Mouse (Mus musculus) MEL (cell line): ENCODE measurements around the gene Zfp524. TPM values are rescaled to one million over a fixed set of nuclear protein-coding genes. Genes with fewer than 3 reads are reported as not detected.
A peak's percentile ranks its signal among the peaks of the same experiment; 100 is the strongest.

Experiments
- DNase-seq: peaks from one replicate; pipeline ENCODE4 v3.0.0; 2011; ENCODE audit warnings: low read depth, low spot score
- H3K27ac ChIP-seq: 2 replicates; pipeline ENCODE4 v1.5.1; 2012; ENCODE audit warnings: low read depth, mild to moderate bottlenecking, control low read depth, low read length, moderate library complexity; ENCODE audit not compliant: control insufficient read depth
- H3K27me3 ChIP-seq, 2 experiments: fragments of 150-350 bp in 1 of 2; sonication (generic) in 1 of 2; 2 replicates each; pipeline ENCODE4 v1.6.1; 2012; ENCODE audit warnings: low read length in 2 of 2, mild to moderate bottlenecking in 2 of 2, improper control_type of control experiment in 1 of 2, moderate library complexity in 1 of 2; ENCODE audit not compliant: insufficient read depth in 2 of 2, control insufficient read depth in 1 of 2
- H3K36me3 ChIP-seq, 2 experiments: 2 replicates each; pipeline ENCODE4 v1.6.1; 2012 to 2014; ENCODE audit warnings: low read length in 2 of 2, improper control_type of control experiment in 1 of 2, inconsistent platforms in 1 of 2, mild to moderate bottlenecking in 1 of 2; ENCODE audit not compliant: insufficient read depth in 2 of 2, control insufficient read depth in 1 of 2
- H3K4me1 ChIP-seq, 2 experiments: fragments of 150-350 bp in 1 of 2; sonication (generic) in 1 of 2; 2 replicates each; pipeline ENCODE4 v1.6.1; 2012; ENCODE audit warnings: low read length in 2 of 2, improper control_type of control experiment in 1 of 2, mild to moderate bottlenecking in 1 of 2; ENCODE audit not compliant: insufficient read depth in 2 of 2, control insufficient read depth in 1 of 2
- H3K4me3 ChIP-seq, 2 experiments: fragments of 150-350 bp in 1 of 2; sonication (generic) in 1 of 2; 2 replicates each; pipeline ENCODE4 v1.5.1; 2012; ENCODE audit warnings: low read depth in 2 of 2, low read length in 2 of 2, mild to moderate bottlenecking in 2 of 2, moderate library complexity in 2 of 2, control low read depth in 1 of 2, improper control_type of control experiment in 1 of 2; ENCODE audit not compliant: control insufficient read depth in 1 of 2, insufficient read depth in 1 of 2
- H3K79me2 ChIP-seq: 2 replicates; pipeline ENCODE4 v1.6.1; 2012; ENCODE audit warnings: mild to moderate bottlenecking, low read length, moderate library complexity; ENCODE audit not compliant: control insufficient read depth, poor library complexity, insufficient read depth
- H3K9ac ChIP-seq: 2 replicates; pipeline ENCODE4 v1.6.1; 2012; ENCODE audit warnings: low read depth, mild to moderate bottlenecking, control low read depth, low read length, moderate library complexity; ENCODE audit not compliant: control insufficient read depth, poor library complexity, severe bottlenecking
- H3K9me3 ChIP-seq: fragments of 150-350 bp; sonication (generic); replicated peaks from 2 replicates; pipeline ENCODE4 v1.6.1; 2012; ENCODE audit warnings: mild to moderate bottlenecking, low read length, improper control_type of control experiment, moderate library complexity; ENCODE audit not compliant: insufficient read depth
- BHLHE40 ChIP-seq: IDR thresholded peaks from 2 replicates; pipeline ENCODE4 v1.6.1; 2012; ENCODE audit warnings: low read depth, mild to moderate bottlenecking, inconsistent platforms, low read length, improper control_type of control experiment, borderline replicate concordance
- CHD1 ChIP-seq: IDR thresholded peaks from 2 replicates; pipeline ENCODE4 v1.6.1; 2012; ENCODE audit warnings: low read depth, mild to moderate bottlenecking, inconsistent platforms, low read length, improper control_type of control experiment
- CTCF ChIP-seq, 3 experiments: IDR thresholded peaks in 2 of 3; conservative IDR thresholded peaks in 1 of 3; 2 replicates each; pipeline ENCODE4 v1.5.1; 2011 to 2012; ENCODE audit warnings: low read length in 3 of 3, low read depth in 2 of 3, mild to moderate bottlenecking in 2 of 3, improper control_type of control experiment in 1 of 3, inconsistent platforms in 1 of 3, mixed read lengths in 1 of 3, moderate library complexity in 1 of 3; ENCODE audit not compliant: control insufficient read depth in 1 of 3, insufficient read depth in 1 of 3, poor library complexity in 1 of 3, severe bottlenecking in 1 of 3
- E2F4 ChIP-seq: IDR thresholded peaks from 2 replicates; pipeline ENCODE4 v1.6.1; 2011; ENCODE audit warnings: low read depth, low read length, improper control_type of control experiment, borderline replicate concordance
- GATA1 ChIP-seq: IDR thresholded peaks from 2 replicates; pipeline ENCODE4 v1.6.1; 2011; ENCODE audit warnings: low read depth, low read length, improper control_type of control experiment
- HCFC1 ChIP-seq: IDR thresholded peaks from 2 replicates; pipeline ENCODE4 v1.6.1; 2012; ENCODE audit warnings: low read depth, mild to moderate bottlenecking, inconsistent platforms, low read length, improper control_type of control experiment, moderate library complexity
- JUND ChIP-seq: IDR thresholded peaks from 2 replicates; pipeline ENCODE4 v1.6.1; 2011; ENCODE audit warnings: low read depth, mild to moderate bottlenecking, improper control_type of control experiment, low read length
- MAFK ChIP-seq: IDR thresholded peaks from 2 replicates; pipeline ENCODE4 v1.6.1; 2011; ENCODE audit warnings: low read depth, mild to moderate bottlenecking, low read length, improper control_type of control experiment, borderline replicate concordance
- MAZ ChIP-seq: IDR thresholded peaks from 2 replicates; pipeline ENCODE4 v1.6.1; 2012; ENCODE audit warnings: low read depth, mild to moderate bottlenecking, inconsistent platforms, low read length, improper control_type of control experiment
- MEF2A ChIP-seq: IDR thresholded peaks from 2 replicates; pipeline ENCODE4 v1.6.1; 2014; ENCODE audit warnings: low read depth, mild to moderate bottlenecking, inconsistent platforms, low read length, improper control_type of control experiment; ENCODE audit not compliant: poor library complexity, insufficient replicate concordance, severe bottlenecking; ENCODE audit errors: extremely low read depth
- MXI1 ChIP-seq: IDR thresholded peaks from 2 replicates; pipeline ENCODE4 v1.6.1; 2011; ENCODE audit warnings: mild to moderate bottlenecking, low read depth, low read length, improper control_type of control experiment
- NELFE ChIP-seq: IDR thresholded peaks from 2 replicates; pipeline ENCODE4 v1.6.1; 2011; ENCODE audit warnings: low read depth, low read length, improper control_type of control experiment
- POLR2AphosphoS2 ChIP-seq: IDR thresholded peaks from 2 replicates; pipeline ENCODE4 v1.6.1; 2011; ENCODE audit warnings: low read length, improper control_type of control experiment
- RAD21 ChIP-seq: IDR thresholded peaks from 2 replicates; pipeline ENCODE4 v1.6.1; 2011; ENCODE audit warnings: mild to moderate bottlenecking, low read depth, low read length, improper control_type of control experiment
- SMC3 ChIP-seq: IDR thresholded peaks from 2 replicates; pipeline ENCODE4 v1.6.1; 2011; ENCODE audit warnings: low read depth, low read length, improper control_type of control experiment
- TBP ChIP-seq: IDR thresholded peaks from 2 replicates; pipeline ENCODE4 v1.8.0; 2011; ENCODE audit warnings: low read depth, low read length, improper control_type of control experiment
- UBTF ChIP-seq: IDR thresholded peaks from 2 replicates; pipeline ENCODE4 v1.6.1; 2012; ENCODE audit warnings: low read depth, mild to moderate bottlenecking, inconsistent platforms, low read length, improper control_type of control experiment, moderate library complexity, borderline replicate concordance; ENCODE audit not compliant: insufficient read depth
- USF2 ChIP-seq, 2 experiments: IDR thresholded peaks; 2 replicates each; pipeline ENCODE4 v1.6.1; 2011 to 2012; ENCODE audit warnings: improper control_type of control experiment in 2 of 2, low read length in 2 of 2, borderline replicate concordance in 1 of 2, inconsistent platforms in 1 of 2, low read depth in 1 of 2, mild to moderate bottlenecking in 1 of 2; ENCODE audit not compliant: insufficient read depth in 1 of 2
- ZKSCAN1 ChIP-seq: IDR thresholded peaks from 2 replicates; pipeline ENCODE4 v1.6.1; 2012; ENCODE audit warnings: low read depth, mild to moderate bottlenecking, inconsistent platforms, low read length, improper control_type of control experiment, moderate library complexity
- polyA plus RNA-seq, 2 experiments: library from polyadenylated mRNA; stranded (reverse) in 1 of 2; unstranded in 1 of 2; fragments of >175 nt in 1 of 2; fragments of >200 nt in 1 of 2; gene quantifications; 2 replicates each; pipeline versions ENCODE4 v1.2.1 to v1.2.4; 2012; ENCODE audit warnings: low replicate concordance in 2 of 2, low read depth in 1 of 2; ENCODE audit not compliant: insufficient read length in 2 of 2, insufficient read depth in 1 of 2, missing spikeins in 1 of 2
- total RNA-seq: library from RNA; depleted of rRNA; stranded (reverse); fragments of 300-350 nt; gene quantifications from 2 replicates; pipeline ENCODE4 v1.2.3, GENCODE M21; 2012

The Zfp524 gene
- total and polyA plus RNA-seq, 3 experiments: 9.4 to 12.7 TPM; not detected in 1

DNA sequence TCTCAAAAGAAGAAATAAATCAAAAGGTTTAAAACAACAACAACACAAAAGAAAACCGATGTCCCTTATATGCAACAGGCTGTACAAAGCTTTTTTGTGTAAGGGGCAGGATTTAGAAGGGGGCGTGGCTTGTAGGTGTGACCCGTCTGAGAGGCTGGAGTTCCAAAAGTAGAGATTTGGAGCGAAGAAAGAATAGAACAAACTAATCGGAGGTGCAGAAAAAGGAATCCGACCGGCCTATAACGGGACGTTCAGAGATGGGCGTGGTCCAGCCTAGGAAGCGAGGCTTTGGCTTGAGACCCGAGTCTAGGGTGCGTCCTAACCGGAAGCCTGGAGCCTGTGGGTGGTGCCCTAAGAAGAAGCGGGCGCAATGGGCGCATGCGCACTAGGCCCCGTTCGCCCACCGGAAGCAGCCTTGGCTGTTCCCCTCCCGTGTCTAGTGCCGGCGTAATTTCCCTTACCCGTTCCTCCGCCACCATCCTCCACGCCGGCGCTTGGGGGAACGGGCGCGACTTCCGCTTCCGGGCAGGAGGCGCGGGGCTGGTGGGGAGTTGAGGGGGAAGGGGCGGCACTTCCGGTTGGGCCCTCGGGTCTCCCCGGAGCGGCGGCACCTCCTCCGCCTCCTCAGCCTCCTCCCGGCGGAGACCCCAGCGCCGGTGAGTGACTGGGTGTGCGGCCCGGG lies 5.9 kb downstream of the Zfp524 start, which contains the start of the genes Zfp865 and Ccdc106 (continued):
- no peak for TF ChIP-seq ZKSCAN1
- TF ChIP-seq POLR2AphosphoS2: peak; percentile 77; the same call in 1 of the 2 replicates
- peak; percentile 79; the same call in 1 of the 2 replicates for TF ChIP-seq MAZ
- peak; percentile 51 for TF ChIP-seq NELFE
- peak; percentile 8; the same call in 1 of the 2 replicates for TF ChIP-seq MEF2A
- TF ChIP-seq RAD21: no peak
- TF ChIP-seq BHLHE40: 0 out of 2 replicates have a peak, but pooled peaks have one; percentile 24
- TF ChIP-seq HCFC1: peak; percentile 88
- TF ChIP-seq TBP: peak; percentile 71; the same call in 1 of the 2 replicates
- TF ChIP-seq USF2 (IDR thresholded peaks at IDR 0.05; ENCODE audit: borderline replicate concordance in 1 of 2, insufficient read depth in 1 of 2, low read depth in 1 of 2, low read length in 2 of 2): no peak
- TF ChIP-seq MAFK: no peak
- no peak for TF ChIP-seq SMC3
- TF ChIP-seq CTCF (IDR thresholded peaks at IDR 0.05 in 2 of 3, conservative IDR thresholded peaks at IDR 0.05 in 1 of 3; ENCODE audit: control insufficient read depth in 1 of 3, insufficient read depth in 1 of 3, low read depth in 2 of 3, low read length in 3 of 3, poor library complexity in 1 of 3, severe bottlenecking in 1 of 3): no peak
- no peak for TF ChIP-seq UBTF
- TF ChIP-seq JUND: no peak
- no peak for TF ChIP-seq GATA1

DNA sequence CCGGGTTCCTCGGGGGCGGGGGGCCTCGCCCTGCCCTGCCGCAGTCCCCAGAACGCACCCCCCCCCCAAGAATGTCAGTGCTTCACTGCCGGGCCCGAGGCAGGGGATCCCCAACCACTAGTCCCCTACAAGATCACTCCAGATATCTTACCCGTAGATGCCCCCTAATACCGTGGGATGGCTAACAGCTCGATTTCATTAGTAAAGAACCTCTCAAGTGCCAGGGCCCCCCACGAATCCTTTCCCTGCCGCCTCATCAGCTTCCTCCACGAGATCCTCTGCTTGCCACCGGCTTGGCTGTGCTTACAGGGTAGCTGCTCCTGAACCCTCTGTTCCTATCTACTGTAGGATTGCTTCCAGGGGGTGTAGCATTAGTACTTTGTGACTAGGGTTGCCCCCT lies 6.5 kb downstream of the Zfp524 start:
- peaks cover 0 to 36% of the 10 kb centered on the region in 2 experiments; a peak in 3 of 4 replicates for H3K36me3 ChIP-seq

More for the DNA sequence above, 6.5 kb downstream of the Zfp524 start:
- H3K4me1 ChIP-seq: peaks cover 7 to 35% of the 10 kb centered on the region in 2 experiments; a peak in 3 of 4 replicates
- peak overlapping the region; percentile 98 for H3K9ac ChIP-seq
- peak; percentile 64 for DNase-seq
- H3K4me3 ChIP-seq: peak overlapping the region; percentile 92 to 93
- TF ChIP-seq MXI1: 0 out of 2 replicates have a peak, but pooled peaks have one; percentile 13
- TF ChIP-seq MAZ: peak; percentile 23; the same call in 1 of the 2 replicates
- peak; percentile 2; the same call in 1 of the 2 replicates for TF ChIP-seq E2F4
- no peak for TF ChIP-seq CHD1
- no peak for TF ChIP-seq BHLHE40
- H3K27ac ChIP-seq: peak overlapping the region; percentile 96
- H3K79me2 ChIP-seq: peaks cover 23% of the 10 kb centered on the region
- H3K9me3 ChIP-seq: no peaks in the 10 kb centered on the region
- H3K27me3 ChIP-seq: no peaks in the 10 kb centered on the region
